Mouse (Mus musculus): ENCODE data around the gene Slc26a1.
"Not testable (repeated sequence)": the region's sequence is repeated elsewhere in the genome, so short reads cannot be mapped to it uniquely, and the experiment has no call there.

The Slc26a1 gene

GRCm38 (mm10) chr5:108658611-108659010 is 16.8 kb downstream of the Slc26a1 start:
- intact Hi-C loops (cut with DNase I): no loop called here

GRCm38 (mm10) chr5:108657406-108657805 is 18.0 kb downstream of the Slc26a1 start:
- intact Hi-C loops (cut with DNase I): no loop called here

- intact Hi-C loops (cut with DNase I): no loop called here
These were observed 19.3 kb downstream of the Slc26a1 start for GRCm38 (mm10) chr5:108655891-108656650.

- intact Hi-C loops (cut with DNase I): no loop called here
These were observed 20.0 kb downstream of the Slc26a1 start for GRCm38 (mm10) chr5:108655381-108655780.

- intact Hi-C loops (cut with DNase I): loop anchor here (5.0 kb wide), 2 partner anchors 67 to 227 kb away; no protein-coding TSS in a partner anchor
These were observed 20.9 kb downstream of the Slc26a1 start for GRCm38 (mm10) chr5:108654444-108654990.

GRCm38 (mm10) chr5:108653341-108653740 is 22.0 kb downstream of the Slc26a1 start:
- intact Hi-C loops (cut with DNase I): loop anchor here (5.0 kb wide), 2 partner anchors 66 to 226 kb away; no protein-coding TSS in a partner anchor

GRCm38 (mm10) chr5:108651823-108652222 is 23.5 kb downstream of the Slc26a1 start:
- intact Hi-C loops (cut with DNase I): loop anchor here (5.0 kb wide), 2 partner anchors 65 to 225 kb away; no protein-coding TSS in a partner anchor

GRCm38 (mm10) chr5:108651136-108651720 is 24.1 kb downstream of the Slc26a1 start:
- intact Hi-C loops (cut with DNase I): loop anchor here (5.0 kb wide), 2 partner anchors 64 to 224 kb away; no protein-coding TSS in a partner anchor

- intact Hi-C loops (cut with DNase I): loop anchor here (5.0 kb wide), 2 partner anchors 63 to 223 kb away; no protein-coding TSS in a partner anchor
These were observed 25.0 kb downstream of the Slc26a1 start for GRCm38 (mm10) chr5:108650341-108650740.

- intact Hi-C loops (cut with DNase I): no loop called here
These were observed 26.3 kb downstream of the Slc26a1 start for GRCm38 (mm10) chr5:108648937-108649576.

- intact Hi-C loops (cut with DNase I): no loop called here
These were observed 27.4 kb downstream of the Slc26a1 start for GRCm38 (mm10) chr5:108647820-108648465.

GRCm38 (mm10) chr5:108647311-108647710 is 28.1 kb downstream of the Slc26a1 start:
- intact Hi-C loops (cut with DNase I): no loop called here

- intact Hi-C loops (cut with DNase I): no loop called here
These were observed 29.1 kb downstream of the Slc26a1 start for GRCm38 (mm10) chr5:108646343-108646660.

GRCm38 (mm10) chr5:108645651-108646342 is 29.6 kb downstream of the Slc26a1 start:
- intact Hi-C loops (cut with DNase I): no loop called here

GRCm38 (mm10) chr5:108643674-108644073 is 31.7 kb downstream of the Slc26a1 start:
- intact Hi-C loops (cut with DNase I): no loop called here

- intact Hi-C loops (cut with DNase I): no loop called here
These were observed 39.2 kb downstream of the Slc26a1 start for GRCm38 (mm10) chr5:108636172-108636571.

- intact Hi-C loops (cut with DNase I): not testable (repeated sequence)
These were observed 41.3 kb downstream of the Slc26a1 start for GRCm38 (mm10) chr5:108634088-108634487.

- intact Hi-C loops (cut with DNase I): no loop called here
These were observed 41.7 kb downstream of the Slc26a1 start for GRCm38 (mm10) chr5:108633676-108634075.

- intact Hi-C loops (cut with DNase I): no loop called here
These were observed 45.5 kb downstream of the Slc26a1 start, which contains the start of the genes Gak and Tmem175 for GRCm38 (mm10) chr5:108629634-108630483. Gak (minus strand) TSS chr5:108629755. Tmem175 (plus strand) TSS chr5:108629770.

Measured in adrenal gland (tissue).